Mouse (Mus musculus): Measurements from ENCODE around the gene Cox15. TPM values are rescaled to one million over a fixed set of nuclear protein-coding genes. Genes with fewer than 3 reads are reported as not detected.

The Cox15 gene
- total RNA-seq (2021): 10 to 100 TPM; 26.0 to 32.6 TPM
- long read RNA-seq, experiment 1, full-length matches to known transcripts: 116 of 121 reads
- long read RNA-seq, experiment 1, partial matches to known transcripts: 4 of 121 reads
- long read RNA-seq, experiment 1, other reads (novel, unspliced or antisense): 1 of 121 reads
- long read RNA-seq, experiment 2, full-length matches to known transcripts: 120 of 130 reads
- long read RNA-seq, experiment 2, partial matches to known transcripts: 4 of 130 reads
- long read RNA-seq, experiment 2, other reads (novel, unspliced or antisense): 6 of 130 reads

DNA sequence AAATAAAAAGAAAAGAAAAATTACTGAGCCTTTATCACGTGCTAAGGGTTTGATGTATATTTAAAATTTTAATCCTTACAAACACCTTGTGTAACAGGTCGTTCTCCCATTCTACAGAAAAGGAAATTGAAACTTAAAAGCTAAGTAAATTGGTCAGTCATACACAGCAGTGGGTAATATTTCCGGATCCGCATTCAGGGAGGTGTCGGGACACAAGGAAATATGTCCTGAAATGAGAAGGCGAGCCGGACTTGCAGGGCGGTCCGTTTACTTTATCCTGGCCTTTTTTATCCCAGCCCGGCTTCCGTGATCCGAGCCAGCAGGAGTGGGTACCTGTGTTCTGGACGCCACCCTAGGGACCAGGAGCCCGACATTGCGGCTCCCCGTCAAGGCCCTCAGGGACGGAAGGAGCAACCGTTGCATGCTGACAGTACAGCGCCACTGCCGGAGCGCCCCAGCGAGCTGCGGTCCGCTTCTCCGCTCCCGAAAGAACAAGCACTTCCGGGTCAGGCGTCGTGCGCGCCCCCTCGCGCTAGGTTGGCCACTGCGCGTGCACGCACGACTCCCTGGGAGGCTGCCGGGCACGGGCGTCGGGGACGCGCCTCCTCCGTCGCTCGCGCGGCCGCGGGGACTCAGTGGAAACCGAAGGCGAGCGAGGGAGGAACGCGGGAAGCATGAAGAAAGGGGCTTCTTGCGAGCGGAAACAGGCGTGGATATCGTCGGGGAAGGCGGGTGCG is at the start of gene Cox15, which contains the start of gene Cutc:
Cox15 (minus strand) TSS at position 512 of the 737 bp plus-strand sequence.
Cutc (plus strand) TSS at position 508 of the 737 bp plus-strand sequence.
- intact Hi-C loops (cut with DNase I; ENCODE audit: low total_unique reads): no loop called here
- DNase-seq: peak; percentile 97

DNA sequence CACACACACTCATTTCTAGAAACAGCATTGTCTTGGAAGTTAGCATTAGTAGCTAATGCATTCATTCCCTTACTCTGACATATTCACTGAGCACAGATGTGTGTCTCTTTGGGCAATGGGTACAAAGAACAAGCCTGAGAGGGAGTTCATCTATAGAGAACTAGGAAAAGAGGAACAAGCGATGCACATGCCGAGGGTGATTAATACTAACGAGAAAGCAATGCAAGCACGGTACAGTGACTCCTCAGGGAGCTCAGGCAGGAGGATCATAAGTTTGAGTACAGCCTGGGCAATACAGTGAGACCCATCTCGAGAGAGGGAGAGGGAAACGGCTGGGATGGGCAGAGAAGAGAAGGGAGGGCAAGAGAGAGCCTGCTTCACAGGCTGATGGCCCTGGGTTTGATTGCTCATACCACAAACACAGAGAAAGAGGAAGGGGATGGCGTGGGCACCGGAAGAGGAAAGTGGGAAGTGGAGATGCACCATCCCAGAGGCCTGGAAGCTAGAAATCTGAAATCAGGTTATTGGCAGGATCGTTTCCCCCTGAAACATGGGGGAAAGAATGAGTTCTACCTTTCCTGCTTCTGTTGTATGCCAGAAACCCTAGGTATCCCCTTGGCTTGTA is 48.7 kb upstream of the Cox15 start:
- intact Hi-C loops (cut with DNase I; ENCODE audit: low total_unique reads): no loop called here
- DNase-seq: no peak

GRCm38 (mm10) chr19:43797216-43797615 is 44.4 kb upstream of the Cox15 start:
- no peak for DNase-seq
- intact Hi-C loops (cut with DNase I; ENCODE audit: low total_unique reads): no loop called here

GRCm38 (mm10) chr19:43795511-43795910 is 42.7 kb upstream of the Cox15 start:
- no peak for DNase-seq
- intact Hi-C loops (cut with DNase I; ENCODE audit: low total_unique reads): no loop called here

GRCm38 (mm10) chr19:43793951-43794350 is 41.2 kb upstream of the Cox15 start:
- no peak for DNase-seq
- intact Hi-C loops (cut with DNase I; ENCODE audit: low total_unique reads): no loop called here

GRCm38 (mm10) chr19:43792537-43792936 is 39.7 kb upstream of the Cox15 start:
- DNase-seq: no peak
- intact Hi-C loops (cut with DNase I; ENCODE audit: low total_unique reads): no loop called here

- DNase-seq: no peak
- intact Hi-C loops (cut with DNase I; ENCODE audit: low total_unique reads): no loop called here
These were observed 37.0 kb upstream of the Cox15 start for GRCm38 (mm10) chr19:43789817-43790216.

DNA sequence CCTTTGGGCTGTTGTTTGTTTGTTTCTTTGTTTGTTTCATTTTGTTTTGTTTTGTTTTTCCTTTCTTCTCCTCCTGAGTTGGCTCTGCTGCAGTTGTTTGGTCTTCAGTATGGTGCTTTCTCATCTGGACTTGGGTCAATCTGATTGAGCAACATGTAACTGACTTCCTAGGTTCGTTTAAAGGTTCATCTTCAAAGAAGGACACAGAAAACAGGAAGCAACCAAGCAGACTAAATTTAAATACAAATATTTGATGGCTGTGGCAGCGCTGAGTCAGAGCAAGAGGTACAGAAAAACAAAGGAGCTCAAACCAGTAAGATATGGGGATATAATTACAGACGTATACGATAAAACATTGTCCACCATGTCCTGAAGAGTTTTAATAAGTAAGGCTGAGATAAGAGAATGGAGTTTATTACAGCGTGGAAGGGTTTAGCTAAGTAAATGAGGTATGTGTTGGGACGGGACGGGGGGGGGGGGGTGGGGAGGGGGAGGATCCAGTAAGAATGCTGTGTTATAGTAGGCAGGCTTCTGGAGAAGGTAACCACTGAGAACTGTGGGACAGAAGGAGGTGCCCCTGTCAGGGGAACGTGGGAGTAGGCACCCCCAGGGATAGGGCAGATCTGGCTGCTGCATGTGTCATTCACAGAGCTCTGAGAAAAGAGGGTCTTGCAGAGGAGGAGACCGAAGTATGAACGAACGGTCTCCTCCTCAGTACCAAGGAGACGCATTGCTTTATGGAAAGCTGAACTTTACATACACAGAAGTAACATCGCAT is 33.6 kb upstream of the Cox15 start:
- intact Hi-C loops (cut with DNase I; ENCODE audit: low total_unique reads): no loop called here

GRCm38 (mm10) chr19:43784761-43785160 is 32.0 kb upstream of the Cox15 start:
- no peak for DNase-seq
- intact Hi-C loops (cut with DNase I; ENCODE audit: low total_unique reads): no loop called here

More for the DNA sequence above, 33.6 kb upstream of the Cox15 start:
- DNase-seq: no peak

GRCm38 (mm10) chr19:43781980-43782379 is 29.2 kb upstream of the Cox15 start, which contains the start of gene Abcc2:
Gene Abcc2 (plus strand): TSS chr19:43782192.
- intact Hi-C loops (cut with DNase I; ENCODE audit: low total_unique reads): no loop called here
- no peak for DNase-seq

- intact Hi-C loops (cut with DNase I; ENCODE audit: low total_unique reads): no loop called here
These were observed 27.6 kb upstream of the Cox15 start for GRCm38 (mm10) chr19:43780391-43780790.

DNA sequence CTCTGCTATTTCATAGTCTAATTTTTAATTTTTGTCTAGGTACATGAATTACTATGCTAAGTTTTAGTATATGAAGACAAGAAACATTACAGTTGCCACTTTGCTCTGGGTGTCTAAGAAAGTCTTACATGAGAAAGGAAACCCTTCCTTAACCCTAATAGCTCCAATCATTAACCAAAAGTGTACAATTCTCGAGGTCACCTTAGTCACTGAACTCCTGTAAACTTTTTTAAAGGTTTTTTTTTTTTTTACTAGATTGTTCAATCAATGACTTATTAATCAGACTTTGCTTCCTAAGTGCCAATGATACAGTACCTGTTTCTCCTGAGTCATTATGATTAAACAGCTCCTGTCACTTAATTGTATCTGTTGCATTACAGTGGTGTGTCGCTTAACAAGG is 24.5 kb upstream of the Cox15 start:
- DNase-seq: no peak
- intact Hi-C loops (cut with DNase I; ENCODE audit: low total_unique reads): no loop called here

More at GRCm38 (mm10) chr19:43780391-43780790, 27.6 kb upstream of the Cox15 start:
- DNase-seq: no peak

- no peak for DNase-seq
- intact Hi-C loops (cut with DNase I; ENCODE audit: low total_unique reads): no loop called here
These were observed 23.8 kb upstream of the Cox15 start for GRCm38 (mm10) chr19:43776561-43776960.

DNA sequence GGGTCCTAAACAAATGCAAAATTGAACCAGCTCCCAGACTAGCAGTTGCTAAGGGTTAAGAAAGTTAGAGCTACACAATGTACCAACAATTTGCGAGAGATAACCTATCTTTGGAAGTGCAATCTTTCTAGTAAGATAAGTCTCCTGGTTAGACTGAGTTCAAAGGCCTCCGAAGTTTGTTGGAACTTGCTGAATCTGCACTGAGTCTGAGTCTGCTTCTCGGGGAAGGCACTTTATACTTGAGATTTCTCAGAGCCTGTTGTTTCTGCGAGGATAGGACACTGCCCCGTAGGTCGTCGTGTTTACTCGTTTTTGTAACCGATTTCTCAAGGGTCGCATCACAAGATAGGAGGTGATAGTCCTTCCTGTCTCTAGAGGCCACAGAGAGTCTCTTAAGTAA is 22.6 kb upstream of the Cox15 start:
- intact Hi-C loops (cut with DNase I; ENCODE audit: low total_unique reads): no loop called here
- no peak for DNase-seq

- intact Hi-C loops (cut with DNase I; ENCODE audit: low total_unique reads): no loop called here
These were observed 19.5 kb upstream of the Cox15 start for GRCm38 (mm10) chr19:43772311-43772710.

GRCm38 (mm10) chr19:43771499-43771969 is 18.7 kb upstream of the Cox15 start:
- intact Hi-C loops (cut with DNase I; ENCODE audit: low total_unique reads): no loop called here
- no peak for DNase-seq

More at GRCm38 (mm10) chr19:43772311-43772710, 19.5 kb upstream of the Cox15 start:
- no peak for DNase-seq

DNA sequence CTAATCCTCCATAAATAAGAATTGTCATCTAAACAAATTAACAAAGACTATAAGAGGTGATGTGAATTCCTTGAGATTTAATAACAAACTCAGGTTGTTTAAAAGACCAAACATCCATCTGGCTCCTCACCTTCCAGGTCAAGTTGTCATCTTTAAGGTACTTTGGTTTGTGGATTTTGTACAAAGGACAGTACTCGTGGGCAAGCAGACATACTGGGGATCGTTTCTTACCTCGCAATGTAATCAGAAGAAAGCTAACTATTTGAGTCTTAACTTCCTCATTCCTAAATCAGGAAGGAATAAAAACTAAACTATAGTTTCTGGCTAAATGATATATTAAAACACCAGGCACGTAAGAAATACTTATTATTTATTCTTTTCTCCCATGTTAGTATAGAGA is 17.8 kb upstream of the Cox15 start:
- intact Hi-C loops (cut with DNase I; ENCODE audit: low total_unique reads): no loop called here
- DNase-seq: no peak

- no peak for DNase-seq
- intact Hi-C loops (cut with DNase I; ENCODE audit: low total_unique reads): no loop called here
These were observed 16.7 kb upstream of the Cox15 start for GRCm38 (mm10) chr19:43769366-43769960.
